Mouse (Mus musculus) hindbrain, embryonic 16.5 days (tissue): ENCODE data around the gene Dpp7. TPM values are rescaled to one million over a fixed set of nuclear protein-coding genes. Genes with fewer than 3 reads are reported as not detected.

Source experiments
- ATAC-seq: fragments of 200-750 bp; cut with Nextera tagmentation; 2 replicates; pipeline ENCODE4 v1.8.0; 2017; ENCODE audit warnings: moderate TSS enrichment, moderate library complexity
- H3K27ac ChIP-seq: fragments of 300-500 bp; sonication (generic); 2 replicates; pipeline ENCODE4 v1.5.1; 2014; ENCODE audit warnings: low read depth, mild to moderate bottlenecking, control low read depth, low read length, moderate library complexity
- H3K27me3 ChIP-seq: fragments of 300-500 bp; sonication (generic); replicated peaks from 2 replicates; pipeline ENCODE4 v1.6.1; 2014; ENCODE audit warnings: low read length; ENCODE audit not compliant: control insufficient read depth, insufficient read depth
- H3K36me3 ChIP-seq: fragments of 300-500 bp; sonication (generic); 2 replicates; pipeline ENCODE4 v1.6.1; 2014; ENCODE audit warnings: mild to moderate bottlenecking, low read length, moderate library complexity, mixed read lengths; ENCODE audit not compliant: control insufficient read depth, insufficient read depth
- H3K4me1 ChIP-seq: fragments of 300-500 bp; sonication (generic); 2 replicates; pipeline ENCODE4 v1.6.1; 2014; ENCODE audit warnings: low read depth, low read length; ENCODE audit not compliant: control insufficient read depth, insufficient read depth
- H3K4me2 ChIP-seq: fragments of 300-500 bp; sonication (generic); 2 replicates; pipeline ENCODE4 v1.6.1; 2014; ENCODE audit warnings: mild to moderate bottlenecking, low read length, control low read depth, moderate library complexity
- H3K4me3 ChIP-seq: fragments of 300-500 bp; sonication (generic); 2 replicates; pipeline ENCODE4 v1.5.1; 2014; ENCODE audit warnings: mild to moderate bottlenecking, low read length, control low read depth, moderate library complexity
- H3K9ac ChIP-seq: fragments of 300-500 bp; sonication (generic); 2 replicates; pipeline ENCODE4 v1.6.1; 2014; ENCODE audit warnings: low read depth, mild to moderate bottlenecking, control low read depth, low read length, moderate library complexity
- H3K9me3 ChIP-seq: fragments of 300-500 bp; sonication (generic); 2 replicates; pipeline ENCODE4 v1.6.1; 2014; ENCODE audit warnings: mild to moderate bottlenecking, low read length, moderate library complexity; ENCODE audit not compliant: control insufficient read depth
- WGBS: fragments of 180-500 bp; shearing (Covaris S2); extraction: QIAGEN DNeasy Blood & Tissue Kit; methylation state at CpG from one replicate; pipeline ENCODE4 v1.1.7; 2014; 5-methylcytosine and 5-hydroxymethylcytosine counted together
- polyA plus RNA-seq: library from polyadenylated mRNA; unstranded; fragments of >200 nt; fragmentation: Nextera tagmentation; extraction: Ambion mirVana; gene quantifications from 2 replicates; pipeline ENCODE4 v1.2.1, GENCODE M21; 2015

Dpp7 gene
- polyA plus RNA-seq, 1 experiment from 2014 or later, result 27.8 TPM

DNA sequence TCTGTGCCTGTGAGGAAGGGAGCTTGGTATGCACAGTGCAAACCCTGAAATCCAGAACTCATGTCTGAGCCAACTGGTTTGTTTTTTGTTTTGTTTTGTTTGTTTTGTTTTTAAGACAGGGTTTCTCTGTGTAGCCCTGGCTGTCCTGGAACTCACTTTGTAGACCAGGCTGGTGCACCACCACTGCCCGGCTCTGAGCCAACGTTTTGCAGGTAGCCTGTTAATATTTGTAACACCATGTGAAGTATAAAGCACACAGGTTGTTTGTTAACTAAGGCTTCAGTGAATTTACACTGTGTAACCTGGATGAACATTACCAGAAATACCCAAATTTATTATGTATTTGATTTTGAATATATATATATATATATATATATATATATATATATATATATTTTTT is 30.1 kb downstream of the Dpp7 start:
- H3K4me3 ChIP-seq, result no peak overlapping the region
- H3K9me3 ChIP-seq, result no peaks in the 10 kb centered on the region
- no peaks in the 10 kb centered on the region for H3K4me1 ChIP-seq
- no peak overlapping the region for H3K4me2 ChIP-seq
- 80% methylated on average over 2 of the region's 2 CpGs for WGBS
- no peak overlapping the region for H3K9ac ChIP-seq
- H3K27ac ChIP-seq, result no peak overlapping the region
- H3K27me3 ChIP-seq, result peaks cover 5% of the 10 kb centered on the region
- H3K36me3 ChIP-seq, result no peaks in the 10 kb centered on the region
- no peak for ATAC-seq

DNA sequence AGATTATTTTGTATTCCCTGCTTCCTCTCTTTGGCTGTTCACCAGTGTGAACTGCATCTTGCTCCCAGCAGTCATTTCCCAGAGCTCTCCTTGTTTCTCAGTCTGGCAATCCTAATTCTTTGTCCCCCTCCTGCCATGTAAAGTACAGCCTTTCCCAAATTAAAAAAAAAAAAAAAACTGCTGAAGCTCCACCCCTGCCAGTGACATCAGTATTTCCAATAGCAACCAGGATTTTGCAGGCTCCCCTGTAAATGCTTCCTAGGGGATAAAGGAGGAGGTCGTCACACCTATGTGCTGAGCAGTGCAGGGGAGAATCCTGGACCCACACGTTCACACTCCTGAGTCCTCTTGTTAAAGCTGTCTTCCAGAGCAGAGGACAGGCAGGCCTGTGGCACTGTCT is 36.1 kb downstream of the Dpp7 start:
- ATAC-seq, result no peak
- Histone ChIP-seq H3K9ac (no peak overlapping the region), H3K4me1 (peaks cover 12% of the 10 kb centered on the region), H3K36me3 (no peaks in the 10 kb centered on the region), H3K27ac (no peak overlapping the region), H3K9me3 (no peaks in the 10 kb centered on the region), H3K27me3 (0 out of 2 replicates have a peak, but pooled peaks cover 3% of the 10 kb centered on the region), H3K4me2 (no peak overlapping the region), H3K4me3 (no peak overlapping the region)
- WGBS, result 44% methylated on average over 2 of the region's 2 CpGs

DNA sequence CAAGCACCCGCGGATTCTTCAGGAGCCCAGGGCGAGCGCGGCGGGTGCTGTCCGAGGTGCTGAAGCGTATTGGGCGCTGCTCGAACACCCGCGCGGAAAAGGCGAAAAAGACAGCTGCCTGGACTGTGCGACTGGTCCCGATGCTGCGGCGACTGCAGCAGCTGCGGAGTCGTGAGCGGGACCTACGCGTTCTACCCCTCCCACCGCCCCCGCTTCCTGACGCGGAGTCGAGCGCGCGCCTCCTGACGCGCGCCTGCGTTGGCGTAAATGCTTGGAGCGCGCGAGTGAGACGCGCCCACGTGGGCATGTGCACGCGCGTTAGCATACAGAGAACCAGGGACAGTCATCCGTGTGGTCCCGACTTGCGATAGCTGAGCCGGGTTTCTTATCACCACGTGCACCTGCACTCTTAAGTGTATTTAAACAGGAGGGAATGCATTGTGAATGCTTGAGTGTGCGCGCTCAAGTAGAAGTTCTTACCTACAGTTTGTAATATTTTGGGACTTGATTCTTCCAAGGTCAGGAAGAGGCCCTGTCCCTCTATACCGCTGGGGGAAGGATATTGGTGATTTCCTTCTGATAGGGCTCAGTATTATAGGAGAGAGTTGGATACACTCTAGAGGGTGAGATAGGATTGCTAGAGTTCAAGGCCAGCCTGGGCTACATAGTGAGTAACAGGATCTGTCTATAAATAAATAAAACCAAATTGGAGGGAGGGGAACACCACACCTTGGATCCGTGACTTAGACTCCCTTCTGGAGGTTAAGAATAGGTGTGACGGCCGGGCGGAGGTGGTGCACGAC is 37.0 kb downstream of the Dpp7 start, which contains the start of gene Grin1:
Gene Grin1, minus strand, starts transcription at position 217 of the 803 bp plus-strand sequence.
- H3K27ac ChIP-seq, result peak within 1 kb of the TSS; percentile 89
- H3K4me3 ChIP-seq, result peak within 1 kb of the TSS; percentile 60
- H3K36me3 ChIP-seq, result no peaks in the 10 kb centered on the region
- peak within 1 kb of the TSS; percentile 69 for H3K4me2 ChIP-seq
- 9% methylated on average over 58 of the region's 58 CpGs for WGBS
- no peaks in the 10 kb centered on the region for H3K9me3 ChIP-seq
- peak within 1 kb of the TSS; percentile 75 for H3K9ac ChIP-seq
- H3K4me1 ChIP-seq, result peaks cover 12% of the 10 kb centered on the region
- ATAC-seq, result peak; percentile 88
- H3K27me3 ChIP-seq, result peaks cover 10% of the 10 kb centered on the region

DNA sequence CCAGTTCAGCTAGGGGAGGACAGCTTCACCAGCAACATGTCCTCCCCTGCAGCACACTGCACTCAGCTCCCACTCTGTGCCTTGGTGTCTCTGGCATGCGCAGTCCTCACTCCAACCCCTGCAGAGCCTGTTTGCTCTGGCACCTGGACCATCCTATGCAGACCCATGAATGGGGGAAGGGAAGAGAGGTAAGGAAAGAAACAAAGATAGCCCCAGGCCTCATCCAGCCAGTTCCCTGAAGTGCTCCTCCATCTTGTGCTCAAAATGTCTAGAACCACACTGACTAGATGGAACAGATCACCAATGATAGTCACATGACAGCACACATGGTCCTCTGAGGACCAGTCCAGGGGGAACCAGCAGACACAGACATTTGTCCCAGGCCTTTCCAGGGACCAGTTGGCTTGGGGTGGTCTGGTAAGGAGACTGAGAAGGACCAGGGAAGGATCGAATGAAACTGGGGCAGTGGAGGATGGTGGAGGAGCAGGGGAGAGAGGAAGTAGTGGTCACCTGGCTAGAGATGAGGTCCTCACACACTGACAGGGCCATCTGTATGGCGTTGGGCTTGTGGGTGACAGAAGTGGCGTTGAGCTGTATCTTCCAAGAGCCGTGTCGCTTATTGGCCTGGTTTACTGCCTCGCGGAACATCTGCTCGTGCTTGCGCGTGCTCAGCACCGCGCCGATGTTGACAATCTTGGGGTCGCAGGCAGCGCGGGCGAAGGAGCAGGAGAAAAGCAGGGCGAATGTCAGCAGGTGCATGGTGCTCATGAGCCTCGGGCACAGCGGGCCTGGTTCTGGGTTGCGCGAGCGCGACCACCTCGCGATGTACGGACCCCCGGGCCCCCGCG is 37.8 kb downstream of the Dpp7 start:
- Histone ChIP-seq H3K4me2 (peak overlapping the region; percentile 69), H3K27me3 (peaks cover 15% of the 10 kb centered on the region), H3K4me1 (peaks cover 12% of the 10 kb centered on the region), H3K4me3 (peak overlapping the region; percentile 60), H3K36me3 (0 out of 2 replicates have a peak, but pooled peaks cover 3% of the 10 kb centered on the region), H3K9me3 (no peaks in the 10 kb centered on the region), H3K27ac (peak overlapping the region; percentile 89), H3K9ac (peak overlapping the region; percentile 75)
- peak; percentile 68 for ATAC-seq
- 5% methylated on average over 31 of the region's 31 CpGs for WGBS

DNA sequence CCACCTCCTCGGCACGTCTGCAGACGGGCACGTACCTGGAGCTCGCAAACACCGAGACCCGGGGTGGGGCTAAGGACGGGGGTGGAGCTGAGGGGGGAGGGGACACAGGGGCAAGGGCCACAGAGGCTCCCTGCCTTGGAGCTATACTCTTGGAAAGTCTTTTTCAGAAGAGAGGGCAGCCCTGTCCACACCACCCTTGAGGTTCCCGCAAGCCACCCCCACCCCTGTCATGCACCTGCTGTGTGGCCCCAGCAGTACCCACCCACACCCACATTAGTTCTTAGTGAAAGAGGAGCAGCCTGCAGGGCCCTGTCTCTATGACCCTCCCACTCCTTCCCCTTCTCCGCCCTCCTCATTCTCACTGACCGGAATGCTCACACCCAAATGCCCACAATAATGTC is 44.7 kb downstream of the Dpp7 start:
- Histone ChIP-seq H3K4me2 (no peak overlapping the region), H3K9me3 (no peaks in the 10 kb centered on the region), H3K36me3 (peaks cover 29% of the 10 kb centered on the region), H3K27ac (no peak overlapping the region), H3K9ac (no peak overlapping the region), H3K4me1 (no peaks in the 10 kb centered on the region), H3K4me3 (no peak overlapping the region), H3K27me3 (peaks cover 56% of the 10 kb centered on the region)
- ATAC-seq, result no peak
- 12% methylated on average over 11 of the region's 11 CpGs for WGBS

DNA sequence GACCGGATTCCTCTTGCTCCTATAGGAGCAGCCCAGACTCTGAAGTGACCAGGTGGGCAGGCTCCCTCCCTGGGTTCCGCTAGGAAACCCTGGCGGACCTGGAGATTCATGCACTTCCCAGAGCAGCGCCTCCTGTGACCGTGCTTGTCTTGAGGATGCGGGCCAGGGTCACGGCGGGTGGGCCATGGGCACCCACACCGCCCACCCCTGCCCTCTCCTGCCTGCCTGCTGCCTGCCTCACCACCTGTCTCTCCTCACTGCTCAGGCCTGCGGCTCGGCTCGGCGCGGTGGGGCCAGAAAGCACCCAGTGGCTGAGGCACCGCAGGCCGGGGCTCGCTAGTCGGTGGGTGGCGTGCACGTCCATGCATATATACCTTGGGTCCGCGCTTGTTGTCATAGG is 45.2 kb downstream of the Dpp7 start:
- Histone ChIP-seq H3K9ac (no peak overlapping the region), H3K27ac (no peak overlapping the region), H3K4me2 (no peak overlapping the region), H3K4me3 (no peak overlapping the region), H3K27me3 (peaks cover 56% of the 10 kb centered on the region), H3K36me3 (peaks cover 29% of the 10 kb centered on the region), H3K9me3 (no peaks in the 10 kb centered on the region), H3K4me1 (no peaks in the 10 kb centered on the region)
- WGBS, result 8% methylated on average over 22 of the region's 22 CpGs
- ATAC-seq, result no peak

DNA sequence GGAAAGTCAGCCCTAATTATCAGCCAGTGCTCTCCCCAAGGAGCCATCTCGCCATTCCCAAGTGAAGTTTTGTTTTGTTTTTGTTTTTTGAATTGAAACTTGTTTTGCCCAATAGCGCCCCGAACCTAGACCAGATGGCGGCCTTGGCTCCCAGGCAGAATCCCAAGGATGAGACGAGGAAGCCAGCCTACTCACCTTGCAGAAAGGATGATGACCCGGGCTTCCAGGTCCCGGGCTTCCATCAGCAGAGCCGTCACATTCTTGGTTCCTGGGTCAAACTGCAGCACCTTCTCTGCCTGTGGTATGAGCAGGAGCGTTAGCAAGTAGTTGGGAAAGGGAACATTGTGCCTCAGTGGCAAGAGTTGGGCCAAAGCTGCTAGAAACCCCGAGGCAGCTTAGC is 46.0 kb downstream of the Dpp7 start:
- Histone ChIP-seq H3K9ac (no peak overlapping the region), H3K36me3 (peaks cover 29% of the 10 kb centered on the region)
- WGBS, result 57% methylated on average over 10 of the region's 10 CpGs

DNA sequence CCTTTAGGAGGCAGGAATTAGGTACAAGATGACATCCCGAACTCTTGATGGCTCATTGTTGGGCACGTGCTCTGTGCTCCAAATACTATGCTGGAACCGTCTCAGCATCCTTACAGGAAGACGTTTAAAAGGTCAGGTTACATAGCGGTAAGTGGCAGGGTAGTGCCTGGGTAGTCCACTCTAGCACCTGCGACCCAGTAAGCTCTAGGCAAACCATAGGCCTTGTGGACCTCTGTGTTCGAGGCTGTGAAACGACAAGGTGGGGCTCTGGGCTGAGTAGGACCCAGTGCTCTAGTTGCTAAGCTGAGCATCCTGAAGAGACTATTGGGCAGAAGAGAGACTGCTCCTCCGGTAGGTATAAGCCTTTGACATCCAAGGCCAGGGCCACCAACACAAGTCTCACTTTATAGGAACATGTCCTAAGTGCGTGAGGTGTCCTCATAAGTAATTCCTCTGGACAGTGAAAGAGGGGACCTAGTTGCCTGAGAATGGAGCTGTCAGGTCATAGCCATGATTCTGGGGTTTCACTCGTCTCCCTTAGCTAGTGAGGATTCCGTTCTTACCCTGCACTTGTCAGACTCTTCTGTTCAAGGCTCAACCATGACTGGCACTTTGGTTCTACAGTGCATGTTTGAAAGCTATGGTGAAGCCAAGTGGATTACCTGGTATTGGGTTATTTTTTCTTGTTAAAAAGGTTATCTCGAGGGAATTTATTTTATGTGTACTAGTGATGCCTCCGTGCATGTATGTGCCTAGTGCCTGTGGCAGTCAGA is 50.4 kb downstream of the Dpp7 start:
- Histone ChIP-seq H3K27me3 (peaks cover 15% of the 10 kb centered on the region), H3K4me2 (peak overlapping the region; percentile 69), H3K4me1 (peaks cover 12% of the 10 kb centered on the region), H3K4me3 (peak overlapping the region; percentile 43), H3K36me3 (peaks cover 16% of the 10 kb centered on the region), H3K9me3 (no peaks in the 10 kb centered on the region), H3K27ac (no peak overlapping the region), H3K9ac (peak overlapping the region; percentile 66)
- WGBS, result 52% methylated on average over 14 of the region's 14 CpGs
- ATAC-seq, result peak; percentile 15; the same call in 1 of the 2 replicates

More for the DNA sequence above, 46.0 kb downstream of the Dpp7 start:
- Histone ChIP-seq H3K27me3 (peaks cover 56% of the 10 kb centered on the region), H3K4me2 (no peak overlapping the region), H3K9me3 (no peaks in the 10 kb centered on the region), H3K27ac (no peak overlapping the region), H3K4me3 (no peak overlapping the region), H3K4me1 (peaks cover 6% of the 10 kb centered on the region)
- no peak for ATAC-seq
